Mouse (Mus musculus): ENCODE results near the gene Banp. TPM values are rescaled to one million over a fixed set of nuclear protein-coding genes. Genes with fewer than 3 reads are reported as not detected.

The Banp gene
- polyA plus RNA-seq, 1 experiment from 2014 or later = 39.5 TPM

DNA sequence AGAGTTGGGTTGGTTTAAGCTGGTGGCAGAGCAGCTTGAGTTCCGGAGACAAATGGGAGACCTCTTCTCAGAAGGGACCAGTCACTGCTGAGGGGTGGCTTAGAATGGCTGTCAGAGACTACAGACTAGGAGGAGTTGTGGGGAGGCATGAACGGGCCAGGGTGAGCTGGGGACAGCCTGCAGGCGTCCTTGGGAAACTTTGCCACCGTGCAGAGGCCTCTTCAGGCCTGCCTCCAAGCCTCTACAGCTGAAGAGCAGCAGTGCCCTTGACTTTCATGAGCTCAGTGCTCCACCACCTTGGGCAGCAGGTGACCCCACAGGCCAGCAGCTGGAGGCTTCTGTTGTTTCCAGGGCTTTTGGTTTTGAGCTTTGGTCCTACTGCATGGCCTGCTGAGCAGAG lies 49.1 kb downstream of the Banp start:
- no peak for ATAC-seq (ENCODE audit: low FRiP score, low TSS enrichment)
- Histone ChIP-seq H3K27ac (ENCODE audit: low read depth, low read length) (no peak overlapping the region), H3K4me2 (replicated peaks; ENCODE audit: low read depth, low read length) (no peak overlapping the region), H3K4me1 (ENCODE audit: control insufficient read depth, insufficient read depth, low read length) (no peaks in the 10 kb centered on the region), H3K27me3 (ENCODE audit: control insufficient read depth, insufficient read depth, low read length) (no peaks in the 10 kb centered on the region), H3K9me3 (ENCODE audit: control insufficient read depth, low read length) (no peaks in the 10 kb centered on the region), H3K4me3 (ENCODE audit: low read length) (no peak overlapping the region), H3K9ac (ENCODE audit: low read depth, low read length) (no peak overlapping the region), H3K36me3 (ENCODE audit: control insufficient read depth, insufficient read depth, low read length) (peaks cover 70% of the 10 kb centered on the region)
- 89% methylated on average over 4 of the region's 4 CpGs for WGBS

DNA sequence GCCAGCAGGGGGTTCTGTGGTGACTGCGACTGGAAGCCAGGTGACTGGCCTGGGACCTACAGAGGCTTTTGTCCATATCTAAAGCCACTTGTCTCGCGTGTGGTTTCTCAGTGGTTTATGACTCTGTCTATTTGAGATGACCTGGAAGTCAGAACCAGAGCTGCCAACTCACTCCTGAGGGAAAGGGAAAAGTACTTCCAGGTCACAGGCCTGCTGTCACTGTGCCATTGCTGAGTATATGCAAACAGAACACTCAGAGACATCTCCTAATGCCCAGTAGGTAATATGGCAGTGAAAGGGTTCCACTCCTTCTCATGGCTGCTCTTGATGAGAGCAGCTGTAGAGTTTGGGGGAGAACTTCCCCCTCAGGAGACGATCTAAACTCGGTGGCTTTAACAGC lies 49.7 kb downstream of the Banp start:
- H3K4me1 ChIP-seq (ENCODE audit: control insufficient read depth, insufficient read depth, low read length) = no peaks in the 10 kb centered on the region
- 88% methylated on average over 5 of the region's 5 CpGs for WGBS
- H3K36me3 ChIP-seq (ENCODE audit: control insufficient read depth, insufficient read depth, low read length) = peaks cover 72% of the 10 kb centered on the region
- no peaks in the 10 kb centered on the region for H3K9me3 ChIP-seq (ENCODE audit: control insufficient read depth, low read length)
- no peak overlapping the region for H3K27ac ChIP-seq (ENCODE audit: low read depth, low read length)
- H3K4me3 ChIP-seq (ENCODE audit: low read length) = no peak overlapping the region
- no peak overlapping the region for H3K4me2 ChIP-seq (replicated peaks; ENCODE audit: low read depth, low read length)
- H3K27me3 ChIP-seq (ENCODE audit: control insufficient read depth, insufficient read depth, low read length) = no peaks in the 10 kb centered on the region
- ATAC-seq (ENCODE audit: low FRiP score, low TSS enrichment) = no peak
- no peak overlapping the region for H3K9ac ChIP-seq (ENCODE audit: low read depth, low read length)

DNA sequence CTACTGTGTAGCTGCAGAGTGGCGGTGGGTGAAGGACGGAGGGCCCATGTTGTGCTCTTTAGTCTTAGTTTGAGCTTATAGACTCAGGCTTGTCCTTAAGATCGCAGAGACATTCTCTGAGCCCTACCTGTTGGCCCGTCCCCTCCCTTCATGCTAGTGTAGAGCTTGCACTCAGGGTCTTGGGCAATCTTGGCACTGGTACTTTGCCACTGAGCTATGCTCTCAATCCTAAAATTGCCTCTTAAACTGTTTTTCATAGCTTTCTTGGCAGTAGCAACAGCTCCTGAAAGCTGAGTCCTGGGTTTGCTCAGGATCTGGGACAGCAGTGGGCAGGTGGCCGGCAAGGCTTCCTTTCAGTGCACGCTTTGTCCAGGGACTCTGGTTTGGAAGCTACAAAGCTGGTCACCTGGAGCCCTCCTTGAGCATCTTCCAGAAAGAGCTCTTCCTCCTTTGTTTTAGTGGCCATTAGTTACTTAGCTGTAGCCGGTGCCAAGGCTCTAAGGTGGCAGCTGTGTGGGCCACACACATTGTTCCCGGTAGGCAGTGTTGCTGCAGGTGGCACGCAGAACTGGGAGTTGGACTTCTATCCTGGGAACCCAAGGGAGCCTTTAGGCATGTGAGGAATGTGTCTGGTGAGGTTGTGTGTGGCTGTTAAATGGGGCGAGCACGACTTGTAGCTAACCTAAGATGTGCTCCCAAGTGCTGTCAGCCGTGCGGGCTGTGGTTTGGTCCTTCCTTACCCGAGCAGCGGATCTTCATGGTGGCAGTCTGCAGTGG lies 52.0 kb downstream of the Banp start:
- Histone ChIP-seq H3K4me3 (ENCODE audit: low read length) (no peak overlapping the region), H3K4me1 (ENCODE audit: control insufficient read depth, insufficient read depth, low read length) (no peaks in the 10 kb centered on the region), H3K9ac (ENCODE audit: low read depth, low read length) (no peak overlapping the region), H3K27ac (ENCODE audit: low read depth, low read length) (no peak overlapping the region), H3K36me3 (ENCODE audit: control insufficient read depth, insufficient read depth, low read length) (peaks cover 67% of the 10 kb centered on the region), H3K27me3 (ENCODE audit: control insufficient read depth, insufficient read depth, low read length) (no peaks in the 10 kb centered on the region), H3K9me3 (ENCODE audit: control insufficient read depth, low read length) (no peaks in the 10 kb centered on the region), H3K4me2 (replicated peaks; ENCODE audit: low read depth, low read length) (no peak overlapping the region)
- ATAC-seq (ENCODE audit: low FRiP score, low TSS enrichment) = no peak
- WGBS = 90% methylated on average over 15 of the region's 15 CpGs

DNA sequence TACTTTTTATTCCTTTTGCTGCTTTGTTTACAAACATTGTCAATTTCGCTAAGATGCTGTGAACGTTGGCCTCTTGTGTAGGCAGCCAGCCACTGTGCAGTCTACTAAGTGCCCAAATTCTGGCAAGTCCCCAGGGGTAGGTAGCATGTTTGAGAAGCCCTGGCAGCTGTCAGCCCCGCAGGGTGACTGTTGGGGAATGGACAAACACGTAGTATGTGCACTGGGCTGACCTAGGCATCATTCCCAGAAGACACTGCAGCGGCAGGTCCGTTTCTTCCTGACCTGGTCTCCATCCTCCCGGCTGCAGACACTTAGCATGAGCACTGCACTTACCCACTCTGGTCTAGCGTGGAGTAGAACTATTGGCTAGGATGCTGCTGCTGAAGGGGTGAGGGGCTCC lies 54.1 kb downstream of the Banp start:
- Histone ChIP-seq H3K27me3 (ENCODE audit: control insufficient read depth, insufficient read depth, low read length) (no peaks in the 10 kb centered on the region), H3K9ac (ENCODE audit: low read depth, low read length) (no peak overlapping the region), H3K9me3 (ENCODE audit: control insufficient read depth, low read length) (no peaks in the 10 kb centered on the region), H3K36me3 (ENCODE audit: control insufficient read depth, insufficient read depth, low read length) (peaks cover 67% of the 10 kb centered on the region), H3K4me1 (ENCODE audit: control insufficient read depth, insufficient read depth, low read length) (no peaks in the 10 kb centered on the region), H3K4me2 (replicated peaks; ENCODE audit: low read depth, low read length) (no peak overlapping the region), H3K4me3 (ENCODE audit: low read length) (no peak overlapping the region), H3K27ac (ENCODE audit: low read depth, low read length) (no peak overlapping the region)
- WGBS = 88% methylated on average over 8 of the region's 8 CpGs
- no peak for ATAC-seq (ENCODE audit: low FRiP score, low TSS enrichment)

DNA sequence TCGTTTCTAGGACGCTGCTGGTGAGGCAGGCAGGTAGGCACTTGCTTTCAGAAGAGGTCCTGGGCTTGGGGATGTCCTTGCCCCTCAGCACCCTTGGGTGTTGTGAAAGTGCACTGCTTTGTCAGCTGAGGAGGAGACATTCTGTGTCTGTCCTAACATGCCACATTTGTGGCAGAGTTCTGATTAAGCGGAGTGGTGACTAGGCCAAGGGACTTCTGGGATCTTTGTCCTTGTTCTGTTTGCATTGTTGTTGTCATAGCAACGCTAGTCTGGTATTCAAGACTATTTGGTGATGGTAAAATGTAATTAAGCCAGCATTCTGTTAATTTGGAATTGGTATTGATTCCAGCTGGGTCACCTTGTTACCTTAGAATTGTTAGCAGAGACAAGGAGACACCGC lies 54.6 kb downstream of the Banp start:
- Histone ChIP-seq H3K9me3 (ENCODE audit: control insufficient read depth, low read length) (no peaks in the 10 kb centered on the region), H3K4me1 (ENCODE audit: control insufficient read depth, insufficient read depth, low read length) (no peaks in the 10 kb centered on the region), H3K27ac (ENCODE audit: low read depth, low read length) (no peak overlapping the region), H3K27me3 (ENCODE audit: control insufficient read depth, insufficient read depth, low read length) (no peaks in the 10 kb centered on the region), H3K4me2 (replicated peaks; ENCODE audit: low read depth, low read length) (no peak overlapping the region), H3K9ac (ENCODE audit: low read depth, low read length) (no peak overlapping the region), H3K36me3 (ENCODE audit: control insufficient read depth, insufficient read depth, low read length) (peaks cover 67% of the 10 kb centered on the region), H3K4me3 (ENCODE audit: low read length) (no peak overlapping the region)
- 92% methylated on average over 5 of the region's 5 CpGs for WGBS
- no peak for ATAC-seq (ENCODE audit: low FRiP score, low TSS enrichment)

DNA sequence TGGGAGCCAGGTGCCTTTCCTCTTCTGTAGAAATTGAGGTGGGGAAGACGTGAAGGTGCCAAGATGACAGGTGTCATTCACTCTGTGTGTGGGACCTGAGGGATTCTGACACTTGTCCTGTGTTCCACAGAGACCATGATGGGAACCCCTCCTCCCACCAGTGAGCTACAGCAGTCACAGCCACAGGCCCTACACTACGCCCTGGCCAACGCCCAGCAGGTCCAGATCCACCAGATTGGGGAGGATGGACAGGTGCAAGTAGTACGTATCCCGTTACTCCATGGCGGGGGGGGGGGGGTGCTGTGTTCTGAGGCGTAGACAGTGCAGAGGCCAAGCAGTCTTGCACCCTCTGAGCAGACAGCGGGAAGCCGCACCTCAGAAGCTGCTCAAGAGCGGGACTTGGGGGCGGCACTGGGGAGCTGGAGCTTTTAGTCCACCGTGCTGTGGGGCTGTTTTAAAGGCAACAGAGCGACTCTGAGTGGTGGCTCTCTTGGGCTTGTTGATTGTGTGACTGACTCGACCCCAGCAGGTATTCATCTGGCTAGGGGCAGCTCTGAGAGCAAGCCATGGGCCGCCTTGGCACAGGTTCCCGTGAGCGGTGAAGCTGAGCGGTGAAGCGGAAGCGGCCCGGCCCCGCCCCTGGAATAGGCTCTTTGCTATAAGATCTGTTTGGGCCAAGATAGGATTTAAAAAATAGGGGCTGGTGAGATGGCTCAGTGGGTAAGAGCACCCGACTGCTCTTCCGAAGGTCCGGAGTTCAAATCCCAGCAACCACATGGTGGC lies 56.1 kb downstream of the Banp start:
- no peak overlapping the region for H3K4me3 ChIP-seq (ENCODE audit: low read length)
- H3K4me1 ChIP-seq (ENCODE audit: control insufficient read depth, insufficient read depth, low read length) = no peaks in the 10 kb centered on the region
- H3K9me3 ChIP-seq (ENCODE audit: control insufficient read depth, low read length) = no peaks in the 10 kb centered on the region
- no peak overlapping the region for H3K27ac ChIP-seq (ENCODE audit: low read depth, low read length)
- WGBS = 79% methylated on average over 25 of the region's 25 CpGs
- ATAC-seq (ENCODE audit: low FRiP score, low TSS enrichment) = peak; percentile 55; the same call in 1 of the 2 replicates
- no peak overlapping the region for H3K9ac ChIP-seq (ENCODE audit: low read depth, low read length)
- H3K4me2 ChIP-seq (replicated peaks; ENCODE audit: low read depth, low read length) = no peak overlapping the region
- no peaks in the 10 kb centered on the region for H3K27me3 ChIP-seq (ENCODE audit: control insufficient read depth, insufficient read depth, low read length)
- peaks cover 68% of the 10 kb centered on the region for H3K36me3 ChIP-seq (ENCODE audit: control insufficient read depth, insufficient read depth, low read length)

DNA sequence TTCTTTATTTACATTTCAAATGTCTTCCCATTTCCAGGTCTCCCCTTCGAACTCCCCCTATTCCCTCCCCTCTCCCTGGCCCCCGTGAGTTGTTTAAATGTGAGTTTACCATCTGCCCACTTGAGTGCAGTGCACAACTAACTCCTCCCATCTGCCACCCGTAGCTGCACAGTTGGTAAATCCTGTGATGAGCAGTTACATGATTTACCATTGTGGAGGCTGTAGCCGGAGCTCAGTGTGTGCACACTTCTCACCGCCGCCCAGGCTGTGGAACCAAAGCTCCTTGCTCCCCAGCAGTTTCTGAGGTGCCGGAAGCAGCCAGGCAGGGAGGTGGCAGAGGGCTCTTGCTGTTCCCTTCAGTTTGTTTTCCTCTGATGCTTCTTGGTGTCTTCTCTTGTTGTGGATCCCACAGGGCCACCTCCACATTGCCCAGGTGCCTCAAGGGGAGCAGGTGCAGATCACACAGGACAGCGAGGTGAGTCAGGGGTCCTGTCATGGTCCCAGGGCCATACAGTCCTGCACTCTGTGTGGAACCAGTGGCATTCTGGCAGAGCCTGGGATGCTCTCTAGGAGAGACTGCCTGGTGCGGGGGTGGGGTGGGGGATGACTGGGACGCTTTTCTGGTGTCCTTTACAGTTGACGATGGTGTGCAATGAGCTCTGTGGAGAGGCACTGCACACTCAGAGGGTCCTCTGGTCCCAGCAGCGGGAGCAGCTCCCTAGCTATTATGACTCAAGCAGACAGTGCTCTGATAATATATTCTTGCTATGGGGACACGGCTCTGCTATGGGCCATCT lies 57.3 kb downstream of the Banp start:
- Histone ChIP-seq H3K4me3 (ENCODE audit: low read length) (no peak overlapping the region), H3K27ac (ENCODE audit: low read depth, low read length) (no peak overlapping the region), H3K4me1 (ENCODE audit: control insufficient read depth, insufficient read depth, low read length) (no peaks in the 10 kb centered on the region), H3K4me2 (replicated peaks; ENCODE audit: low read depth, low read length) (no peak overlapping the region), H3K27me3 (ENCODE audit: control insufficient read depth, insufficient read depth, low read length) (no peaks in the 10 kb centered on the region), H3K9me3 (ENCODE audit: control insufficient read depth, low read length) (no peaks in the 10 kb centered on the region), H3K36me3 (ENCODE audit: control insufficient read depth, insufficient read depth, low read length) (peaks cover 58% of the 10 kb centered on the region), H3K9ac (ENCODE audit: low read depth, low read length) (no peak overlapping the region)
- no peak for ATAC-seq (ENCODE audit: low FRiP score, low TSS enrichment)
- 87% methylated on average over 13 of the region's 13 CpGs for WGBS

DNA sequence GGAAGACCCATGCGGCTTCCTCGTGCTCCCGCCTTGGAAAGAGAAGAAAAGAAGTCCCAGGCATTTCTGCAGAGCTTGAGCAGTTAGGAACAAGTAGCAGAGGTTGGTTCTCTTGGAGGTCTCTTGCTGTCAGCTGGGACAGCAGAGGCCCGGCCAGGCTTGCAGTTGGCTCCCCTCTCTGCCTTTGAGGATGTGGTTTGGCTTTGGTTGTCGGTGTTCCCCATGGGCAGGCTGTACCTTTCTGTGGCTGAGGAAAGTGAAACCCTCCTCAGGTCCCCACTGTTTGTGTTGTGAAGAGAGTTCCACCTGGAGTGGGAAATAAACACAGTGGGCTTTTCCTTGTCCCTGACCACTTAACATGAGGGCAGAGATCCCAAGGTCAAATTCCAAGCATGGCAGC lies 58.8 kb downstream of the Banp start:
- no peak for ATAC-seq (ENCODE audit: low FRiP score, low TSS enrichment)
- WGBS = 91% methylated on average over 5 of the region's 5 CpGs
- Histone ChIP-seq H3K9ac (ENCODE audit: low read depth, low read length) (no peak overlapping the region), H3K9me3 (ENCODE audit: control insufficient read depth, low read length) (no peaks in the 10 kb centered on the region), H3K4me2 (replicated peaks; ENCODE audit: low read depth, low read length) (no peak overlapping the region), H3K36me3 (ENCODE audit: control insufficient read depth, insufficient read depth, low read length) (peaks cover 46% of the 10 kb centered on the region), H3K27ac (ENCODE audit: low read depth, low read length) (no peak overlapping the region), H3K4me1 (ENCODE audit: control insufficient read depth, insufficient read depth, low read length) (no peaks in the 10 kb centered on the region), H3K27me3 (ENCODE audit: control insufficient read depth, insufficient read depth, low read length) (no peaks in the 10 kb centered on the region), H3K4me3 (ENCODE audit: low read length) (no peak overlapping the region)

Data from kidney, embryonic 14.5 days (tissue).